Mouse (Mus musculus) ZHBTc4 (cell line): Measurements from ENCODE around the gene Als2cr12.
"Not testable (repeated sequence)": the region's sequence is repeated elsewhere in the genome, so short reads cannot be mapped to it uniquely, and the experiment has no call there.

ENCODE experiments used
- DNase-seq: peaks from one replicate; pipeline ENCODE4 v3.0.0-alpha.2; 2011; ENCODE audit warnings: low read depth, low spot score

The Als2cr12 gene

GRCm38 (mm10) chr1:58690006-58690744, 5.6 kb downstream of the Als2cr12 start:
- peak; percentile 82 for DNase-seq

DNA sequence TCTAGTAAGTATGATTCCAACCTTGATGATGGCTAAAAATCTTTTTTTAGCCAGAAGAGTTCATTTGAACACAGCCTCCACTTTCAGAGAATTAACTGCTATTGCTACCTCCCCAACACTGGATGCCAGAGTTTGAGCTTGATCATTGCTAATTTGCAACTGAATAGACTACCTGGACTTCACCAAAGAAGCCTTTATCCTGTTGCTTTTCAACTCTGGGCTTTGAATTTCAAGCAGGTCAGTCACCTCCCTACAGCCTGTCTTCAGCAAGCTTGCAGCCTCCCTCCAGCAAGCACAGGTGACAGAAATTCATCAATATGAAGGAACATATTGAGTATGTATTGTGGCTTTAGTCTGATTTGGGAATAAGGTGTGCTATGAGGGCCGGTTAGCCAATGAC, 6.4 kb downstream of the Als2cr12 start:
- DNase-seq = peak; percentile 81

- DNase-seq = not testable (repeated sequence)
Measured at GRCm38 (mm10) chr1:58678412-58678811, 17.4 kb downstream of the Als2cr12 start.

DNA sequence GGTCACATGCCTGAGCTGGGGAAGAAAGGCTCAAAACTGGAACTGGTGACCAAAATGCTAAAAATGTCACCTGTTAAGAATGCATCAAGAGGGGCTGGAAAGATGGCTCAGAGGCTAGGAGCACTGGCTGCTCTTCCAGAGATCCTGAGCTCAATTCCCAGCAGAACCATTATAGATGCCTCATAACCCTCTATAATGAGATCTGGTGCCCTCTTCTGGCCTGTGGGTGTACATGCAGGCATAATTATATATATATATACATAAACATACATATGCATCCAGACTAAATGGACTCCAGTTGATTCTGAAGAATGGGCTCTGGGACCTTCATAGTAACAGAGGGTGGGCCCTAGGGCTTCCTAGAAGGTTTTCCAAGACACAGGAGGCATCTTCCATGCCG, 18.2 kb downstream of the Als2cr12 start:
- DNase-seq = peak; percentile 56

- no peak for DNase-seq
Measured at GRCm38 (mm10) chr1:58675011-58675410, 20.8 kb downstream of the Als2cr12 start.

- peak; percentile 78 for DNase-seq
Measured at GRCm38 (mm10) chr1:58672116-58672515, 23.7 kb downstream of the Als2cr12 start.

DNA sequence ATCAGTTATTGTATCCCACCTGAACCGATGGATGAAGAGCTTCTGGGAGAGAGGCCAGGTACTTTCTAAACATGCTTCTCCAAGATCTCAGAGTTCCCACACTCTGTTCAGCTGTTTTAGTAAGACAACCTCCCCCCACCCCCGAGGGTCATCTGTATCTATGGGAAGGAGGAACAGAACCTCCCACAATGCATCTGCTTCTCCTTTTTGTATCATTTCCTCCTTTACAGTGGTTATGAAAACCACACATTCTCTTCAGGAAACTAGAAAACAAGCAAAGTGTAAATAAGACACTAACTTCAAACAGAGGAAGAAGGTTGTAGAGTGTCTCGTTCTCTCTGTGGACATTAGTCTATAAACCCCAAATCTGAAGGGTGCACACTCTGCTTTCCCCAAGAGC, 26.2 kb downstream of the Als2cr12 start:
- DNase-seq = not testable (repeated sequence)

DNA sequence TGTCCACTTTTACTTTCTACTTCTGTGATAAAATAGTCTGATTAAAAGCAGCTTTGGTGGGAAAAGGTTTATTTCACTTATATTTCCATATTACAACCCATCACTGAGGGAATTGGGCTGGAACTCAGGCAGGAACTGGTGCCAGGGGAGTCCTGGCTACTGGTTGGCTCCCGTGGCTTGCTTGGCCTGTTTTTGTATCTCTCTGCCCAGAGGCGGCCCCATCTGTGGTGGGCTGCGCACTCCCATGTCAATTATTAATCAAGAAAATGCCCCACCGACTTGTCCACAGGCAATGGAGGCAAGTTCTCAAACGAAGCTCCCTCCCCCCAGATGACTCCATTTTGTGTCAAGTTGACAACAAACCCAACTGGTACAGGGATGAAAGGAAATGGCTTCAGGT, 27.6 kb downstream of the Als2cr12 start:
- no peak for DNase-seq

DNA sequence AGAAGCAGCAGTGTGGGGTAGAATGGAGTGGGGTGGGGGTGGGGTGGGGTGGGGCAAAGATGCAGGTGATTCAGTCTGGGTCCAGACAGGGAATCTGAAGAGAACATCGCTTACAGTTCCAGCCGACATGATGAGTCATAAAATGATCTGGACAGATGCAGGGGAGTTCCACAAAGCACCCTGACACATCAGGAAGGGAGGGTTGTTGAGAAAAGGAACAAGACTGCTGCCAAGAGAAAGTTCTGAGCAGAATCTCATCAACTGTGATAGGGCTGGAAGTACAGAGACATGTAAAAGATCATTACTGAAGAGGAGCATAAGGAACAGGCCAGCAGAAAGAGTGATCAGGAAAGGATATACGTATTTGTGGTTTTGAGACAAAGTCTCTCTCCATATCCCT, 32.4 kb downstream of the Als2cr12 start:
- DNase-seq = not testable (repeated sequence)

GRCm38 (mm10) chr1:58662671-58663070, 33.1 kb downstream of the Als2cr12 start:
- DNase-seq = not testable (repeated sequence)

DNA sequence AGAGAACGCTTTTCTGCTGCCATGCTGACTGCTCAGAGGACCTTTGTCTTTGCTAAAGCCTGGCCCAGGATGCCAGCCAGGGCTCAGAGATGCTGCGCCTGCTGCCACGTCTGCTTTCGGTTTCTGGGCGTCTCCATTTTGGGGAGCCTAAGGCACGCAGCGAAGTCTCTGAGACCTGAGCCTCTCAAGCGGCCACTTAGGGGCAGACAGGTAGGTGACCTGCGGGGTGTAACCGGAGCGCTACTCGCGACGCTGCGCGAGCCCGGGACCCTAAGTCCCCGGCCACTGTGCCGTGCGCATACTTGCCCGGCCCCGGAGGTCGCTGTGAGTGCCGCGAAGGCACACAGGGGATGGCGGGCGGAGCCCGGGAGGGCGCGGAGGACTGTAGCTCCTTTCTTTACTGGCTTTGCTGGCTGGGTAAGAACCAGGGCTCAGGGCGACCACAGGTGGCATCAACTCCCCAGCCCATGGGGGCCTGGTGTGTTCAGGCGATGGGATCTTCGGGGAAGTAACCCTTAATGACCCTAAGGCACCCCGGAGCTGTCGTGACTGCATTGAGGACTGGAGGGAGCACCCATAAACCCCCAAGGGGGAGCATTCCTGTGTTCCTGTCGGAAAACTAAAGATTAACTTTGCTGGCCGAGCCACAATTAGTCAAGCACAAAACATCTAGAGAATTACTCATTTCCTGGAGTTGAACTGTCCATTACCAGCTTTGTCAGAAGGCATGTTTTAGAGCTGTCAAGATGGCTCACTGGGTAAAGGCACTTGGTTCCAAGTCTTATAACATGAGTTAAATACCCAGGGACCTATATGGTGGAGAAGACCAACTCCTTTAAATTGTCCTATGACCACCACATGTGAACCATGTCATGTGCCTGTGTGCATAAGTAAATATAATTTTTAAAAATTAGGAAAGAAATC, 43.0 kb downstream of the Als2cr12 start:
- DNase-seq = peak; percentile 59

- peak; percentile 20 for DNase-seq
Measured at GRCm38 (mm10) chr1:58651571-58652456, 44.0 kb downstream of the Als2cr12 start.

- not testable (repeated sequence) for DNase-seq
Measured at GRCm38 (mm10) chr1:58628847-58629246, 66.9 kb downstream of the Als2cr12 start.

DNA sequence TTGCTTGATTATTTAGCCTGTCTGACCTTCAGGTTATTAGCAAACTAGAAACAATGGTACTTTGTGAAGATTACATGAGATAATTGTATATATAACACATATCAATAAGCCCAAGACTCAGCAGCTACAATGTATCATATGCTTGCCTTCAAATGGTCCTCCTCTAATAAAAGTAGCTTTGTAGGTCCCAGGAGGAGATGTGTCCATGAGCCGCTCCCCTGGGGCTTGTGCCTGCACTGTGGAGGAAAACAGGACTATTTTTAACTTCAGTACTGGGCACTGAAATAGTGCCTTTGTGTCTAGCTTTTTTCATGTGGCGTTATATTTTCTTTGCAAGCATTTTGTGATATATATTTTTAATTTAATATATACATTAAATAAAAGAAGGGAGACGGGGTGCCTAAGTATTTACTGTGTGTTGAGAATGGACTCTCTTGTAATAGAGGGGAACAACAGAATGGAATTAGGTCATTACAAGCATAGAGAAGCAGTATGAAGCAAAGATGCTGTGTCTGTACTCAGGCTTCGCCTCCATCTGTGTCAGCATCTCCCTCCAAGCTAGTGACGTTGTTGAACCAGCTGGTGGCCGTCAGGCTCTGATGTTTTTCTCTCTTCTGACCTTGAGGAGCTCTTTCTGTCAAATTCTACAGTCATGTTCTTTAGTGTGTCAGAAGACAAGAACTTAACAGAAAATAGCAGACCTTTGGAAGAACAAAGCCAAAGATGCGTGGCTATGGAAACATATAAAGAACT, 73.6 kb downstream of the Als2cr12 start:
- DNase-seq = no peak

- no peak for DNase-seq
Measured at GRCm38 (mm10) chr1:58621251-58621650, 74.5 kb downstream of the Als2cr12 start.

DNA sequence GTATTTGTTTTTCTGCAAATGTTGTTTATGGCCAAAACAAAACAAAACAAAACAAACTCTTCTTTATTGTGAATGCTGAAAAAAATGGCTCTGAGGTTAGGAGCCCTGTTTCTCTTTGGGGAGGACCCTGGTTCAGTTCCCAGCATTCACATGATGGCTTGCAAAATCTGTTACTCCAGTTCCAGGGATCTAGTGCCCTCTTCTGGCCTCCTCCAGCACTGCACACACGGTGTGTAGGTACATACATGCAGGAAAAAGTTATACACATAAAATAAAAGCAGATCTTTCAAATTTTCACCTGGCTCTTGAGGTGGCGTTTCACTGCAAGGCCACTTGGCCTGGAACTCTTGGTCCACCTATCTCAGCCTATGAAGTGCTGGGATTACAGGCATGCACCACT, 77.0 kb downstream of the Als2cr12 start:
- peak; percentile 55 for DNase-seq

DNA sequence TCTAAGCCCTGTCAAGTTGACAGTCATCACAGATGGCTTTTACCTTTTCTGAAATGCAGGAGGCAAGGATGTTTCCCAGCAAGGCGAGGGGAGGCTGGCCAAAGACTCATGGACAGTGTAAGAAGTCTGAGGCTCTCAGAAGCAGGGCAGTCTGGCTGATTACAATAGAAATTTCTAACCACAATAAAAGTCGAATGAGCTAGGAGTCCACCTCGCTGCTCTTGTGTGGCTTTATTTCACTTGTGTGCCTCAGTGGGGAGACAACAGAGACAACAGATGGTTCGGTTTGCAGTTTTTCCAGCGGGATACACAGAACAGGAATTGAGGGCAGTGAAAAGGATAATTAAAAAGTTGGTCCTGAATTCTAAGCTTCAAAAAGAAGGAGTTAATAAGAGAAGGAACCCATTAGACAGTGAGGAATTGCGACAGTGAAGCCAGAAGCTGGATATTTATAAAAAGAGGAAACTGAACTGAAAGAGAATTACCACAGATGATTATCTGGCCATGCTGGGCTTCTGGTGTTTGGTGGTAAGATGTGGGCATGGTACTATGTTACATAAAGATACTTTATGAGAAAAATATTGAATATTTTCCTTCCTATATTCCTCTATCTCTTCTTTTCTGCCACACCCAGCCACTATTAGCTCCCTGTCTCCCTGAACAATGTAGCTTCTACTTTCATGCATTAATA, 77.7 kb downstream of the Als2cr12 start:
- DNase-seq = no peak

GRCm38 (mm10) chr1:58617076-58617475, 78.7 kb downstream of the Als2cr12 start:
- no peak for DNase-seq

GRCm38 (mm10) chr1:58616176-58616575, 79.6 kb downstream of the Als2cr12 start:
- DNase-seq = peak; percentile 35

DNA sequence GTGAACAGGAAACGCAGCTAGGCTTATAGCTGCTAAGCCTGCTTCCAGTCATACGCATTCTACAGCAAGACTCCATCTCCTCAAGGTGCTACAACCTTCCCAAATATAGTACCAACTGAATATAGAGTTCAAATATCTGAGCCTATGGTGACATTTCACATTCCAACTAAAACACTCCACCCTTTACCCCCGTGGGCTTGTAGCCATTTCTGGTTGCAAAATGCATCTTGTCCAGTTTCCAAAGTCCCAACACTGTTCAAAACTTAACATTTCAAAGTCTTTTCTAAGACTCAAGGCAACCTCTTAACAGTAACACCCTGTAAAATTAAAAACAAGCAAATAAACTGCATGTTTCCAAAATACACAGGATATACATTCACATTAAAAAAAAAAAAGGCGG, 80.6 kb downstream of the Als2cr12 start:
- no peak for DNase-seq
